Mouse (Mus musculus) MEL (cell line): Measurements from ENCODE around the gene Bad.
A peak's percentile ranks its signal among the peaks of the same experiment; 100 is the strongest.

ENCODE experiments used
- CTCF ChIP-seq, 3 experiments: IDR thresholded peaks in 2 of 3; conservative IDR thresholded peaks in 1 of 3; 2 replicates each; pipeline ENCODE4 v1.5.1; 2011 to 2012; ENCODE audit warnings: low read length in 3 of 3, low read depth in 2 of 3, mild to moderate bottlenecking in 2 of 3, improper control_type of control experiment in 1 of 3, inconsistent platforms in 1 of 3, mixed read lengths in 1 of 3, moderate library complexity in 1 of 3; ENCODE audit not compliant: control insufficient read depth in 1 of 3, insufficient read depth in 1 of 3, poor library complexity in 1 of 3, severe bottlenecking in 1 of 3
- JUND ChIP-seq: IDR thresholded peaks from 2 replicates; pipeline ENCODE4 v1.6.1; 2011; ENCODE audit warnings: low read depth, mild to moderate bottlenecking, improper control_type of control experiment, low read length
- MAFK ChIP-seq: IDR thresholded peaks from 2 replicates; pipeline ENCODE4 v1.6.1; 2011; ENCODE audit warnings: low read depth, mild to moderate bottlenecking, low read length, improper control_type of control experiment, borderline replicate concordance
- MAX ChIP-seq: IDR thresholded peaks from 2 replicates; pipeline ENCODE4 v1.6.1; 2011; ENCODE audit warnings: low read length, improper control_type of control experiment
- POLR2A ChIP-seq, 2 experiments: IDR thresholded peaks; 2 replicates each; pipeline ENCODE4 v1.6.1; 2011 to 2012; ENCODE audit warnings: low read length in 2 of 2, mild to moderate bottlenecking in 2 of 2, control low read depth in 1 of 2, improper control_type of control experiment in 1 of 2, low read depth in 1 of 2, moderate library complexity in 1 of 2; ENCODE audit not compliant: control insufficient read depth in 1 of 2, insufficient read depth in 1 of 2, poor library complexity in 1 of 2
- SMC3 ChIP-seq: IDR thresholded peaks from 2 replicates; pipeline ENCODE4 v1.6.1; 2011; ENCODE audit warnings: low read depth, low read length, improper control_type of control experiment

DNA sequence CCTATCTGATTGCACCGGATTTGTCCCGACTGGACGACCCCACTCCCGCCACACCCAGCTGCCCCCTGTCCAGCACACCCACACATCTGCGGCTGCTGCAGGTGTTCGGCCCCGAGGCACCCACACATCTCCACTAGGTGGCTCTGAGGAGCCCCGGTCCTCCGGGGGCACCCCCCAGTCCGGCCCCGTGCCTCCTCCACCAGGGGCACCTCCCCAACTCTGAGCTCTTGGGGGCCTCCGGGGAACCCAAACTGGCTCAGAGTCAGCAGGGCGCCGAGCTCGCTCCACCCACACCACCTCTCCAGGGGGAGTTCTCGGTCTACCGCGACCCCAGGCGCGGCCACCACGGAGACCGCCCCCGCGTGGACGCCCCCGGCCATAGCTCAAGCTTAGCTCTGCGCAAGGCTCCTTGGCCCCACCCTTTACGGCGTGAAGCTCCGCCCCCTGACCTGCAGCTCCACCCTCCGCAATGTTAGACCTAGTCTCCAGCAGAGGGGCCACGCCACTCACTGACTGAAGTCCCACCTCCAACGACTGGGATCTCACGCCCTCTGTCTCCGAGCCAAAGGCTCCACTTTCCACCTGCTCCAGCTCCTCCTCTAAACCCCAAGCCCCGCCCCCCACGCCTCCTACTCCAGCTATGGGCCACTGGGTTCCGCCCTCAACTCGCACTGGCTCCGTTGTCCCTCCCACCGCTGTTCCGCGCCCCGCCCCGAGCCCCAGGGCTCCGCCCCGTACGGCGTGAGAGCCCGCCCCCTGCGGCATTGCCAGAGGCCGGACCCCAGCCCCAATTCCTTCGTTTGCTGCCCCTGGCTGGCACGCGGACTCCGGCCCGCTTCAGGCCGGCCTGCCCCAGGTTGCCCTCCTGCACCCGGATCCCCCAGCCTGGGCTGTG is 38.1 kb downstream of the Bad start:
- TF ChIP-seq MAFK = no peak
- peak; percentile 54 to 86 (median 55) for TF ChIP-seq CTCF (IDR thresholded peaks at IDR 0.05 in 2 of 3, conservative IDR thresholded peaks at IDR 0.05 in 1 of 3; ENCODE audit: control insufficient read depth in 1 of 3, insufficient read depth in 1 of 3, low read depth in 2 of 3, low read length in 3 of 3, poor library complexity in 1 of 3, severe bottlenecking in 1 of 3)
- peak; percentile 38 for TF ChIP-seq SMC3
- no peak for TF ChIP-seq JUND
- no peak; the same call in 1 of the 2 replicates for TF ChIP-seq MAX
- TF ChIP-seq POLR2A (IDR thresholded peaks at IDR 0.05; ENCODE audit: control insufficient read depth in 1 of 2, insufficient read depth in 1 of 2, low read depth in 1 of 2, low read length in 2 of 2, poor library complexity in 1 of 2) = peak in 1 of 2 experiments; percentile 40; a peak in 2 of 4 replicates
